Mouse (Mus musculus): ENCODE measurements around the gene Ganc.

Gene Ganc

GRCm38 (mm10) chr2:120502605-120502990 lies 98.9 kb downstream of the Ganc start:
- DNase-seq = peak; percentile 29 to 34

- no peak for DNase-seq
Measured at GRCm38 (mm10) chr2:120503094-120503493, 99.4 kb downstream of the Ganc start.

- no peak for DNase-seq
Measured at GRCm38 (mm10) chr2:120503992-120504391, 100.3 kb downstream of the Ganc start.
